Mouse (Mus musculus): ENCODE results near the gene Rps19bp1. TPM values are rescaled to one million over a fixed set of nuclear protein-coding genes. Genes with fewer than 3 reads are reported as not detected.

Rps19bp1 gene
- polyA plus RNA-seq, 1 experiment = 14.4 TPM

GRCm38 (mm10) chr15:80213688-80214087 lies 50.4 kb downstream of the Rps19bp1 start:
- DNase-seq = no peak
- Histone ChIP-seq H3K4me1 (ENCODE audit: control insufficient read depth, insufficient read depth, low read length) (no peaks in the 10 kb centered on the region), H3K4me3 (replicated peaks; ENCODE audit: extremely low read depth, low read depth, low read length) (no peak overlapping the region)
- TF ChIP-seq CTCF (IDR thresholded peaks at IDR 0.05; ENCODE audit: insufficient read depth, low read length) (no peak), POLR2A (IDR thresholded peaks at IDR 0.05; ENCODE audit: borderline replicate concordance, extremely low read depth, low read depth, low read length) (no peak)

Other genes starting within 250 kb of the Rps19bp1 start
- 138 and 155 TPM in 2 replicates for gene Pdgfb, start 249.3 kb downstream of the Rps19bp1 start, polyA plus RNA-seq (2012; rRNA removed)
- 44.1 and 50.9 TPM in 2 replicates for gene Syngr1, start 173.0 kb downstream of the Rps19bp1 start, polyA plus RNA-seq (2012; rRNA removed)
- 369 and 428 TPM in 2 replicates for gene Rpl3, start 172.4 kb downstream of the Rps19bp1 start, polyA plus RNA-seq (2012; rRNA removed)
- 19.1 and 23.5 TPM in 2 replicates for gene Tab1, start 131.2 kb downstream of the Rps19bp1 start, polyA plus RNA-seq (2012; rRNA removed)
- 21.5 and 23.9 TPM in 2 replicates for gene Mgat3, start 90.6 kb downstream of the Rps19bp1 start, polyA plus RNA-seq (2012; rRNA removed)
- gene Mief1, start 30.3 kb downstream of the Rps19bp1 start, polyA plus RNA-seq (2012; rRNA removed) = 10.7 and 14.6 TPM in 2 replicates
- not detected in 2 replicates for gene AC140267.1, start 28.5 kb downstream of the Rps19bp1 start, polyA plus RNA-seq (2012; rRNA removed)
- gene Atf4, start 9.1 kb downstream of the Rps19bp1 start, polyA plus RNA-seq (2012; rRNA removed) = 142 and 154 TPM in 2 replicates
- 0.80 and 1.2 TPM in 2 replicates for gene Cacna1i, start 22.9 kb upstream of the Rps19bp1 start, polyA plus RNA-seq (2012; rRNA removed)

All from lung, adult 2 months (tissue).